Mouse (Mus musculus) liver, adult 10 weeks (tissue): ENCODE measurements around the gene Tpst1. TPM values are rescaled to one million over a fixed set of nuclear protein-coding genes. Genes with fewer than 3 reads are reported as not detected.

Experiments used
- polyA plus RNA-seq: library from polyadenylated mRNA; stranded (reverse); fragments of 350-450 nt; fragmentation: Illumina TruSeq; extraction: RNeasy Lipid Tissue Mini Kit (QIAGEN cat#74804); gene quantifications from one replicate; pipeline ENCODE4 v1.2.3, GENCODE M21; 2014; ENCODE audit warnings: low read depth, low replicate concordance

Gene Tpst1
- polyA plus RNA-seq: 14.5 TPM

GRCm38 (mm10) chr5:130073026-130073425 is at the start of gene Tpst1:
Gene Tpst1, plus strand, starts transcription at chr5:130073326.

GRCm38 (mm10) chr5:130029142-130029897 is 43.8 kb upstream of the Tpst1 start, which contains the start of the genes Asl and Crcp:
Gene Asl, minus strand, starts transcription at chr5:130029247.
Gene Crcp, plus strand, starts transcription at chr5:130029290.

GRCm38 (mm10) chr5:130144334-130145312 is 71.5 kb downstream of the Tpst1 start, which contains the start of gene Kctd7:
Gene Kctd7, plus strand, starts transcription at chr5:130144861.

DNA sequence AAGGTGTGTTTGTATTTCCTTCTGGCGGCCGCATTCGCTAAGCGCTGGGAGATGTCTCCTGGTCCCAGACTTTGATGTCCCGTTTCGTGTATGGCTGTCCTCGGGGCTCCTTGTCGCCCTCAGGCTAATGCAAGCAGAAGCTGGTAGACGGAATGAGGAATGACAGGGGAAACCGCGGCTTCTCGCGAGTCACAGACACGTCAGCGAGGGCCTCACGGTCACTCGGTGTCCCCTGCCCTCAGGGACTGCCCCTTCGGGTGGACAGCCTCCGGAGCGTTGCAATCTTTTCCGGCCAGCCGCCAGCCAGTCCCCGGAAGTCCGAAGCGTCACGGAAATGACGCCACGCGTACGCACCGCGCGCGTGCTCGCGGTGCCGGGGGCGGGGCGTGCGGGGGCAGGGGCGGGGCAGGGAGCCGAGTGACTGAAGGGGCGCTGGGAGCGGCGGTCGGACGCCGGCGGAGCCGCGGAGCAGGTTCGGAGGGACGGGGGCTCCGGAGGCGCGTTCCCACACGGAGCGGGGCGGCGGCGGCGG is 98.4 kb downstream of the Tpst1 start, which contains the start of gene Rabgef1:
Rabgef1 (plus strand) TSS at position 376 of the 532 bp plus-strand sequence.

Other genes starting within 250 kb of the Tpst1 start
- 4.9 TPM for gene Sumf2, start 226.3 kb upstream of the Tpst1 start, polyA plus RNA-seq
- 591 TPM for gene Chchd2, start 185.9 kb upstream of the Tpst1 start, polyA plus RNA-seq
- 1.4 TPM for gene Zbed5, start 177.6 kb upstream of the Tpst1 start, polyA plus RNA-seq
- gene Phkg1, start 174.8 kb upstream of the Tpst1 start, polyA plus RNA-seq: not detected
- gene Nupr1l, start 164.8 kb upstream of the Tpst1 start, polyA plus RNA-seq: 2.3 TPM
- 40.5 TPM for gene Vkorc1l1, start 131.4 kb upstream of the Tpst1 start, polyA plus RNA-seq
- 10.7 TPM for gene Gusb, start 70.3 kb upstream of the Tpst1 start, polyA plus RNA-seq
- 64.9 TPM for gene Asl, start 44.1 kb upstream of the Tpst1 start, polyA plus RNA-seq
- gene Crcp, start 44.0 kb upstream of the Tpst1 start, polyA plus RNA-seq: 14.4 TPM
- gene Kctd7, start 71.5 kb downstream of the Tpst1 start, polyA plus RNA-seq: 1.0 TPM
- 14.8 TPM for gene Rabgef1, start 98.5 kb downstream of the Tpst1 start, polyA plus RNA-seq
- 32.9 TPM for gene Tmem248, start 143.8 kb downstream of the Tpst1 start, polyA plus RNA-seq
- 47.8 TPM for gene Sbds, start 182.2 kb downstream of the Tpst1 start, polyA plus RNA-seq
- 2.3 TPM for gene Tyw1, start 182.3 kb downstream of the Tpst1 start, polyA plus RNA-seq